Mouse (Mus musculus) forebrain, embryonic 16.5 days (tissue): ENCODE results near the gene Fam193a. TPM values are rescaled to one million over a fixed set of nuclear protein-coding genes. Genes with fewer than 3 reads are reported as not detected.

Experiments used
- ATAC-seq: fragments of 200-750 bp; cut with Nextera tagmentation; 2 replicates; pipeline ENCODE4 v1.8.0; 2017; ENCODE audit warnings: mild to moderate bottlenecking, moderate library complexity
- H3K27ac ChIP-seq: fragments of 300-500 bp; sonication (generic); 2 replicates; pipeline ENCODE4 v1.5.1; 2014; ENCODE audit warnings: low read length, control low read depth
- H3K27me3 ChIP-seq: fragments of 300-500 bp; sonication (generic); replicated peaks from 2 replicates; pipeline ENCODE4 v1.6.1; 2014; ENCODE audit warnings: low read length; ENCODE audit not compliant: control insufficient read depth, insufficient read depth
- H3K36me3 ChIP-seq: fragments of 300-500 bp; sonication (generic); 2 replicates; pipeline ENCODE4 v1.6.1; 2014; ENCODE audit not compliant: control insufficient read depth, insufficient read depth
- H3K4me1 ChIP-seq: fragments of 300-500 bp; sonication (generic); replicated peaks from 2 replicates; pipeline ENCODE4 v1.6.1; 2014; ENCODE audit warnings: low read length; ENCODE audit not compliant: control insufficient read depth, insufficient read depth
- H3K4me2 ChIP-seq: fragments of 300-500 bp; sonication (generic); 2 replicates; pipeline ENCODE4 v1.6.1; 2014; ENCODE audit warnings: mild to moderate bottlenecking, low read length, control low read depth
- H3K4me3 ChIP-seq: fragments of 300-500 bp; sonication (generic); replicated peaks from 2 replicates; pipeline ENCODE4 v1.5.1; 2014; ENCODE audit warnings: mild to moderate bottlenecking, low read length, control low read depth
- H3K9ac ChIP-seq: fragments of 300-500 bp; sonication (generic); replicated peaks from 2 replicates; pipeline ENCODE4 v1.6.1; 2014; ENCODE audit warnings: low read depth, low read length, control low read depth
- H3K9me3 ChIP-seq: fragments of 300-500 bp; sonication (generic); 2 replicates; pipeline ENCODE4 v1.6.1; 2016; ENCODE audit warnings: low read length; ENCODE audit not compliant: control insufficient read depth
- WGBS: fragments of 180-500 bp; shearing (Covaris S2); extraction: QIAGEN DNeasy Blood & Tissue Kit; methylation state at CpG from one replicate; pipeline ENCODE4 v1.1.7; 2014; 5-methylcytosine and 5-hydroxymethylcytosine counted together
- polyA plus RNA-seq: library from polyadenylated mRNA; unstranded; fragments of >200 nt; fragmentation: Nextera tagmentation; extraction: Ambion mirVana; gene quantifications from 2 replicates; pipeline ENCODE4 v1.2.1, GENCODE M21; 2015

The Fam193a gene
- 16.3 and 17.1 TPM in 2 replicates for polyA plus RNA-seq

DNA sequence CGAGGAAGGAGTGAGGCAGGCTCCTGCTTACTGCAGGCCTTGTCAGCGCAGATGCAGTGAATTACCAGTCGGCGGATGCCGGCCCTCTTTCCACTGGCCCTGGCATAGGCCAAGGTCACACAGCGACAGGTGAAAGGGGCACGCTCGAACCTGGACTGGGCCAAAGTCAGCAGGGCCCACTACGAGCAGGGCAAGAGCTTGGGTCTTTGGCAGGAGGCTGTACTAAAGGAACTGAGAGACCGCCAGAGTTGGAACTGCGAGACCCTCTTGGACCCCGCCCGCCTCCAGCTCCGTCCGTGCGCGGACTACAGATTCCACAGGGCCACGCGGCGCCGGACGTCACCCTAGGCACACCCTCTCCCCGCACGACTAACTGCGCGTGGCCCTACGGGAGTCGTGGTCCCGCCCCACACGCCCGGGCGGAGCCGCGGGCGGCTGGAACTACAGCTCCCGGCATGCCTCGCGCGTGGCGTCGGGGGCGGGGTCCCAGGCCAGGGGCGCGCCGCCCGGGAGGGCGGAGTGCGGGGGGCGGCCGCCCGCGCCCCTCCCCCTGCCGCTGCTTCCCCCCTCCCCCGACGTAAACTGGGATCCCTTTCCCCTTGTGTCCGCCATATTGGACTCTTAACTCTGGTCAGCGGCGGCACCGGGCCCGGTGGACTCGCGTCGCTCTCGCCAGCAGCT, at the start of gene Fam193a:
Gene Fam193a (plus strand): TSS at position 593 of the 681 bp plus-strand sequence.
- Histone ChIP-seq H3K27ac (peak within 1 kb of the TSS; percentile 86), H3K4me3 (peak within 1 kb of the TSS; percentile 87), H3K4me1 (peaks cover 19% of the 10 kb centered on the region), H3K9ac (peak within 1 kb of the TSS; percentile 86), H3K4me2 (peak within 1 kb of the TSS; percentile 77), H3K27me3 (no peaks in the 10 kb centered on the region), H3K9me3 (no peaks in the 10 kb centered on the region), H3K36me3 (0 out of 2 replicates have a peak, but pooled peaks cover 2% of the 10 kb centered on the region)
- under 1% methylated on average over 52 of the region's 64 CpGs for WGBS
- peak; percentile 100 for ATAC-seq

DNA sequence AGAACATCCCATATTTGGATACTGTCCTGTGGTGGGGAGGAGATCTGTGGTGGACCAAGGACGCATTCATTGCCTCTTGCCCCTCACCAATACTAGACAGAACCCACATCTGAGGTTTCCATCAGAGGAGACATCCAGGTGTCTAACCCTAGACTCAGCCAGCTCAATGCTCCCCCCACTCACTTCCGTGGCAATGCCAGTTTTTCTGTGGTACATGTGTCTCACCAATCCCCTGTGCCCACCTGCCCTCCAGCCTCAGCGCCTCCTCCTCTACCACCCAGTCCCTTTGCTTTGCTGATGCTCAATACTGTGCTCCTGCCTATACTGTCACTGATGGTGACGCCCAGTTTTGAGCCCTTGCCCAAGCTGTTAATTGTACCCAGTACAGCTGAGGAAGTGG, 48.5 kb upstream of the Fam193a start:
- no peaks in the 10 kb centered on the region; the same call in 1 of the 2 replicates for H3K4me1 ChIP-seq
- H3K4me3 ChIP-seq: no peak overlapping the region
- no peaks in the 10 kb centered on the region for H3K27me3 ChIP-seq
- WGBS: 93% methylated on average over 4 of the region's 4 CpGs
- H3K36me3 ChIP-seq: no peaks in the 10 kb centered on the region
- H3K27ac ChIP-seq: no peak overlapping the region
- ATAC-seq: no peak
- H3K4me2 ChIP-seq: no peak overlapping the region
- no peak overlapping the region for H3K9ac ChIP-seq
- no peaks in the 10 kb centered on the region for H3K9me3 ChIP-seq

DNA sequence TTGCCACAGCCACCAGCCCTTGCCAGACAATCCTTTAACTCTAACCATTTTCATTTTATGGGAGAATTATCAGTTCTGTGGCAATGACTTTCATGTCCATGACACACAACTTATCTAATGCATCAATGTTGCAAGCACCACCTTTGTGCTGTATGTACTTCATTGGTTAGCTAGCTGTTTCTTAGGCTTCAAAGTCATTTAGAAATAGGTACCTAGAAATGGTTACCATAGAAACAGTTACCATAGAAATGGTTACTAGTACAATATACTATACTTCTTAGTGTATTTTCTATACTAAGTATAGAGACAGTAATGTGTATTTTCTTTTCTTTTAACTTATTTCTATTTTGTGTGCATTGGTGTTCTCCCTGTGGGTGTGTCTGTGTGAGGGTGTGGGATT, 44.4 kb upstream of the Fam193a start:
- Histone ChIP-seq H3K27ac (peak overlapping the region; percentile 26; the same call in 1 of the 2 replicates), H3K4me3 (no peak overlapping the region), H3K36me3 (no peaks in the 10 kb centered on the region), H3K27me3 (no peaks in the 10 kb centered on the region), H3K9ac (no peak overlapping the region), H3K9me3 (no peaks in the 10 kb centered on the region), H3K4me1 (peaks cover 9% of the 10 kb centered on the region), H3K4me2 (no peak overlapping the region)
- ATAC-seq: no peak

DNA sequence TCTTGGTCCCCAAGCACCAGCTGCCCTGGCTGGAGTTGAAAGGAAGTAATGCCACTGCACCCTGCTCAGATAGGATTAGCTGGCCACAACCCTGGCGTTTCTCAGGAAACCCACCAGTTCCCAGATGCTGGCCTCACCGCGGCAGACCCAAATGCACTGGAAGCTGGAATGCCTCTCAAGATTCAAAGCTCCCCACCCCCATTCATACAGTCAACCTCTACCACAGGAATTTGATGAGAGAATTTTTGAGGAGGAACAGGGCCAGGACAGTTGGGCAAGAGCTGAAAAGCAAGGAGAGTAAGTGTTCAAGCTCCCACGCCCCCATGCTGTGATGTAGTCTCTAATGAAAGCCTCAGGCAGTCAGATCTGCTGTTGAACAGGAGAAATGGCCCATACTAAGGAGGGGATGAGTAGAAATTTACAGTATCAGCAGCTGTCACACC, 43.5 kb upstream of the Fam193a start:
- Histone ChIP-seq H3K27ac (no peak overlapping the region), H3K36me3 (no peaks in the 10 kb centered on the region), H3K9ac (no peak overlapping the region), H3K27me3 (no peaks in the 10 kb centered on the region), H3K9me3 (no peaks in the 10 kb centered on the region), H3K4me3 (no peak overlapping the region), H3K4me2 (no peak overlapping the region), H3K4me1 (peaks cover 9% of the 10 kb centered on the region)
- ATAC-seq: 0 out of 2 replicates have a peak, but pooled peaks have one; percentile 18
- WGBS: 16% methylated on average over 4 of the region's 4 CpGs

DNA sequence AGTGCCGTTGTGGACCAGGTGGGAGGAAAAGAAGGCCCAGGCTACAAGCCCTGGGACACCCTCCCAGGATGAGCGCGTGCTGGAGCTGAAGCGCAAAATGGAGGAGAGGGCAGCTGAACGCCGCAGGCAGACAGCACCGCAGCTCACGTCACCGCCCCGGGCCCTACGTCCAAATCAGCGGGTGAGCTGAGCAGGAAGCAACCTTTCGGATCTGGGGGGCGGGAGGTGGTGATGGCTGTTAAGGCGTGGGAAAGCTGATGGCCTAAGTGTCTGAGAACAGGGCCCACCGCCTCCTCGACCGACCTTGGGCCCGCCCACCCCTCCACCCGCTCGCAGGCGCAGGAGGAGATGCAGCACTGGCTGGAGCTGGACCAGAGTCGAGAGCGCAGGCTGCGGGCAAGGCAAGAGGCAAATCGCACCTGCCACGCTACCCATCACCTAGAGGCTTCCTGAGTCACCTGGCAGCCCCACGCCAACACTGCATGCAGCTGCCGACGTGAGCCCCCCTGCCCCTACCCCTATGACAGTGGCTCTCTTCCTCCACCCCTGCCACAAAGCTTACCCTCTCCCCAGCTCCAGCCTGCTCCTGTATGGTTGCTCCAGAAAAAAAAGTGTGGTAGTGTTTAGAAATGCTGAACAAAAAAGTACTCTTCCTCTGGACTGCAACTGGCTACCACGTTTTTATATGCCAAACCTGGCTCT, 42.7 kb upstream of the Fam193a start:
- H3K4me1 ChIP-seq: peaks cover 9% of the 10 kb centered on the region
- 12% methylated on average over 31 of the region's 31 CpGs for WGBS

DNA sequence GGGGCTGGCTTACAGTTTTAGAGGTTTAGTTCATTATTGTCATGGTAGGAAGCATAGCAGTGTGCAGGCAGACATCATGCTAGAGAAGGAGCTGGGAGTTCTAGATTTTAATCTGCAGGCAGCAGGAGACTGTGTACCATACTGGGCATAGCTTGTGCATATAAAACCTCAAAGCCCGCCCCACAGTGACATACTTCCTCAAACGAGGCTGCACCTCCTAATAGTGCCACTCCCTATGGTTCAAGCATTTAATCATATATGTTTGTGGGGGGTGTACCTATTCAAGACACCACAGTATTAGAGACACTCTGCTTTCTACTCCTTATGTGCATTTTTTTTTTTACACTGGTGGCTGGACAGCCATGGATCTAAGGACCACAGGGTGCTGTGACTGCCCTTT, 39.6 kb upstream of the Fam193a start:
- ATAC-seq: no peak
- WGBS: 87% methylated on average over 2 of the region's 2 CpGs
- Histone ChIP-seq H3K4me3 (no peak overlapping the region), H3K9me3 (no peaks in the 10 kb centered on the region), H3K9ac (no peak overlapping the region), H3K27me3 (no peaks in the 10 kb centered on the region), H3K4me2 (no peak overlapping the region), H3K27ac (no peak overlapping the region), H3K36me3 (no peaks in the 10 kb centered on the region), H3K4me1 (peaks cover 9% of the 10 kb centered on the region)

More for the DNA sequence above, 42.7 kb upstream of the Fam193a start:
- Histone ChIP-seq H3K27ac (no peak overlapping the region), H3K27me3 (no peaks in the 10 kb centered on the region), H3K9ac (peak overlapping the region; percentile 59), H3K4me2 (peak overlapping the region; percentile 48), H3K4me3 (peak overlapping the region; percentile 33), H3K36me3 (no peaks in the 10 kb centered on the region), H3K9me3 (no peaks in the 10 kb centered on the region)
- ATAC-seq: peak; percentile 64

DNA sequence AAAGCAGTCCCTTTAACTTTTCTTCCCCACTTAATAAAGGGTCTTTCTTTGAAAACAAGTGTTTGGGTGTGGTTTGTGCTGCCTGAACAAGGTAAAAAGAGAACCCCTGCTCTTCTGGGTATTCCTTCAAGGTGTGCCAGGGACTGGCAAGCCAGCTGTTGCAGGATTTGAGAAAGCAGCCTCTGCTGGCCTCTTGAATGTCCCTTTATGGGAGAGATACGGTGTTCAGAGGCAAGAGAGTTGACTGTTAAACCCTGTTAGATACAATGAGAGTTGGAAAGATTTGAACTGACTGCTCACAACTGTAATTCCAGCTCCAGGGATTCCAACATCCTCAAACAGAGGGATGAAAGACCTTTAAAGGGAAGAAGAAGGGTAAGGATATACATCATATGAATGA, 35.7 kb upstream of the Fam193a start:
- H3K27me3 ChIP-seq: no peaks in the 10 kb centered on the region
- H3K27ac ChIP-seq: no peak overlapping the region
- no peak overlapping the region for H3K4me2 ChIP-seq
- ATAC-seq: no peak
- 89% methylated on average over 1 of the region's 1 CpGs for WGBS
- H3K4me3 ChIP-seq: no peak overlapping the region
- H3K9ac ChIP-seq: no peak overlapping the region
- H3K36me3 ChIP-seq: no peaks in the 10 kb centered on the region
- peaks cover 18% of the 10 kb centered on the region for H3K4me1 ChIP-seq
- no peaks in the 10 kb centered on the region for H3K9me3 ChIP-seq

DNA sequence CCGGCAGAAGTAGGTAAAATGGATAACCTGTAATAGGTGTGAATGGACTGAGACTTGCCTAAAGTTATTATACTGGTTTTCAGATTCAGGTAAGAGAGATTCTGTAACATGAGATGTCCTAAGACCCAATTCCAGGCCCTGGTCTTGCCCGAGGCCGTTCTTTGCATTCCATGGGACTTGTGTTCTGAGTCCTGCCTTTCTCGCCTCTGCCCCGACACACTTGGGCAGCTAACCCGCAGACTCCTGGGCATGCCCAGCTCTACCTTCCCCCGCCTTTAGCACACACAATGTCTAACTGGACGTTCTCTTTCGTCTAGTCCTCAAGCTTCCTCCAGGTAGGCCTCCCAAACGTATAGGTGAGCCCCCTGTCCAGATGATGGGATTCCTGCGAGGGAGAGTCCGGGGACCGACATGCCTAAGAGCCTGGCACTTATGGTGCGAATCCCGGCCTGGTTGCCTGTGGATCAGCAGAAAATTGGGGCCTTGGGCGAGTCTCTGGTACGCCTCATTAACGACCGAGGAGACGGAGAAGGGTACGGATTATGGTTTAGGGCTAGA, 34.1 kb upstream of the Fam193a start:
- peak overlapping the region; percentile 73 for H3K27ac ChIP-seq
- 2% methylated on average over 21 of the region's 21 CpGs for WGBS
- peak overlapping the region; percentile 83 for H3K9ac ChIP-seq
- peak overlapping the region; percentile 60 for H3K4me3 ChIP-seq
- no peaks in the 10 kb centered on the region for H3K9me3 ChIP-seq
- H3K36me3 ChIP-seq: 0 out of 2 replicates have a peak, but pooled peaks cover 2% of the 10 kb centered on the region
- peaks cover 18% of the 10 kb centered on the region for H3K4me1 ChIP-seq
- H3K4me2 ChIP-seq: peak overlapping the region; percentile 83
- peak; percentile 59 for ATAC-seq
- H3K27me3 ChIP-seq: no peaks in the 10 kb centered on the region

DNA sequence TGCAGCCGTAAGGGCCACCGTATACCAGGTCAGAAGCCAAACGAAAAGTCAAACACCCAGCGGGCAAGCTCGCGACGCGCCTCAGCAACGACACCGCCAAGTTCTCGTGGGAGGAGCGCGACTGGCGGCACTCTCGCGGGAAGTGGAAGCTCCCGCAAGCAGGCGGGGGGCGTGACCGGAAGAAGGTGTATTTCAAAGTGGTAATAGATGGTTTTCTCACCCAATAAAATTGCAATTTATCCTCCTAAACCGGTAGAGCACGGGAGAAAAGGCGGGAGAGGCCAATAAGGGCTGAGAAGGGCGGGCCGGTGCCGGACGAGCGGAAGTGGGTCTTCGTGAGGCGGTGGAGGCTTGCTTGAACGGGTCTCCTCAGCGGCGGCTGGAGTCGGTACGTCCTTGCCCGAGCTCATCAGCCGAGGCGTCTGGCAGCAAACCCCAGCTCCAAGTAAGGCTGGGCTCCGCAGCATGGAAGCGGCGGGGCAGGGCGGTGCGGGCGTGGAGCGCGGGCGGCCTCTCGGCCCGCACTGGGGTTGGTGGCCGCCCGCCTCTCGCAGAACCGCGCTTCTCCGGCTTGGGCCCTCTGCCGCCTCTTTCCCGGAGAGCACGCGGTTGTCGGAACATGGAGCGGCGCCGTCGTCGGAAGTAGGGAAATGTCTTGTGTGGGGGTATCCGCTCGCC, 33.5 kb upstream of the Fam193a start, which contains the start of gene Rnf4:
Gene Rnf4 (plus strand): TSS at position 193 of the 678 bp plus-strand sequence.
- peak; percentile 98 for ATAC-seq
- under 1% methylated on average over 67 of the region's 67 CpGs for WGBS

More for the DNA sequence above, 33.5 kb upstream of the Fam193a start, which contains the start of gene Rnf4:
- no peaks in the 10 kb centered on the region for H3K27me3 ChIP-seq
- H3K9ac ChIP-seq: peak within 1 kb of the TSS; percentile 83
- no peaks in the 10 kb centered on the region for H3K9me3 ChIP-seq
- peaks cover 18% of the 10 kb centered on the region for H3K4me1 ChIP-seq
- H3K36me3 ChIP-seq: 0 out of 2 replicates have a peak, but pooled peaks cover 2% of the 10 kb centered on the region
- peak within 1 kb of the TSS; percentile 60 for H3K4me3 ChIP-seq
- H3K27ac ChIP-seq: peak within 1 kb of the TSS; percentile 87
- peak within 1 kb of the TSS; percentile 88 for H3K4me2 ChIP-seq
